In genomic region chr7:144577876-144578275, GRCm38 (mm10) we compare ENCODE assay signal across 16 mouse cellular contexts. TPM values are rescaled to one million over a fixed set of nuclear protein-coding genes. Genes with fewer than 3 reads are reported as not detected.
DNase-seq lines count a peak whose midpoint lies in the region; ATAC-seq and TF ChIP-seq lines count a peak whose summit lies in the region.
"Had no signal": no experiment of that assay in that cellular context is flagged by ENCODE, and none has a peak within 500 bp of the region (broad histone marks: within the 10 kb centered on the region; RNA-seq: fewer than 3 reads in every experiment).

No protein-coding gene starts in this region.

- no peak overlapping the region for H3K9ac ChIP-seq in kidney, embryonic 15.5 days
- H3K9ac ChIP-seq: embryonic facial prominence, embryonic 12.5 days; intestine, embryonic 15.5 days; limb, embryonic 15.5 days had no signal

- intact Hi-C loops in gastrocnemius, adult 2 months (cut with DNase I): loop anchor here (5.0 kb wide), 1 partner anchor 116 kb away; no protein-coding TSS in a partner anchor
- intact Hi-C loops in gastrocnemius, postnatal 14 days (cut with DNase I; ENCODE audit: low total_unique reads): loop anchor here (10.0 kb wide), 1 partner anchor 113 kb away; no protein-coding TSS in a partner anchor

- H3K9me3 ChIP-seq in megakaryocyte, embryonic 14.5 days: no peaks in the 10 kb centered on the region
- H3K9me3 ChIP-seq in kidney, embryonic 15.5 days (replicated peaks): no peaks in the 10 kb centered on the region
- H3K9me3 ChIP-seq: embryonic facial prominence, embryonic 12.5 days; hindbrain, embryonic 10.5 days; intestine, embryonic 15.5 days; limb, embryonic 15.5 days had no signal

- 23% methylated on average over 5 of the region's 5 CpGs for WGBS in macrophage (ENCODE audit: missing documents)
- WGBS in kidney, embryonic 15.5 days: 88% methylated on average over 5 of the region's 5 CpGs

- H3K4me3 ChIP-seq in gastrocnemius, adult 2 months: no peak overlapping the region
- H3K4me3 ChIP-seq in megakaryocyte, embryonic 14.5 days (replicated peaks): peak overlapping the region; percentile 76
- H3K4me3 ChIP-seq in macrophage (ENCODE audit: inconsistent target): no peak overlapping the region
- H3K4me3 ChIP-seq in kidney, embryonic 15.5 days (replicated peaks): no peak overlapping the region
- H3K4me3 ChIP-seq: embryonic facial prominence, embryonic 12.5 days; hindbrain, embryonic 10.5 days; intestine, embryonic 15.5 days; limb, embryonic 15.5 days had no signal

- H3K4me1 ChIP-seq in megakaryocyte, embryonic 14.5 days: peaks cover 87% of the 10 kb centered on the region
- peaks cover 14% of the 10 kb centered on the region for H3K4me1 ChIP-seq in kidney, embryonic 15.5 days

- peaks cover 1% of the 10 kb centered on the region for H3K27me3 ChIP-seq in megakaryocyte, embryonic 14.5 days (replicated peaks)
- H3K27me3 ChIP-seq in kidney, embryonic 15.5 days: no peaks in the 10 kb centered on the region
- H3K27me3 ChIP-seq: embryonic facial prominence, embryonic 12.5 days; intestine, embryonic 15.5 days; limb, embryonic 15.5 days had no signal

- no peak overlapping the region for H3K4me2 ChIP-seq in kidney, embryonic 15.5 days
- H3K4me2 ChIP-seq: embryonic facial prominence, embryonic 12.5 days; intestine, embryonic 15.5 days; limb, embryonic 15.5 days had no signal

- H3K79me2 ChIP-seq in macrophage (ENCODE audit: inconsistent target): peaks cover 17% of the 10 kb centered on the region; the same call in 1 of the 2 replicates

- TF ChIP-seq CTCF in gastrocnemius, adult 2 months (IDR thresholded peaks at IDR 0.05): no peak

- no peak for DNase-seq in gastrocnemius, adult 2 months
- DNase-seq in gastrocnemius, postnatal 10 days: no peak
- peak; percentile 75 for DNase-seq in brain, adult 2 months (ENCODE audit: low read depth, low spot score)
- no peak for DNase-seq in gastrocnemius, postnatal 14 days
- DNase-seq: cerebellum, postnatal 10 days; midbrain, embryonic 14.5 days had no signal

- peaks cover 52% of the 10 kb centered on the region for H3K36me3 ChIP-seq in megakaryocyte, embryonic 14.5 days (replicated peaks; ENCODE audit: low read length)
- no peaks in the 10 kb centered on the region; the same call in 1 of the 2 replicates for H3K36me3 ChIP-seq in macrophage (ENCODE audit: inconsistent target)
- peaks cover 26% of the 10 kb centered on the region for H3K36me3 ChIP-seq in kidney, embryonic 15.5 days

- ATAC-seq in megakaryocyte, adult 5-6 weeks (ENCODE audit: poor library complexity, severe bottlenecking): no peak
- ATAC-seq in kidney, embryonic 15.5 days (replicated peaks; ENCODE audit: low FRiP score): no peak
- ATAC-seq: forebrain, embryonic 16.5 days; intestine, embryonic 15.5 days; lung, postnatal 0 days had no signal

- peak overlapping the region; percentile 63 for H3K27ac ChIP-seq in gastrocnemius, adult 2 months
- H3K27ac ChIP-seq in macrophage: peak overlapping the region; percentile 90
- no peak overlapping the region for H3K27ac ChIP-seq in kidney, embryonic 15.5 days
- H3K27ac ChIP-seq: embryonic facial prominence, embryonic 12.5 days; hindbrain, embryonic 10.5 days; intestine, embryonic 15.5 days; limb, embryonic 15.5 days had no signal

RNA-seq across cellular contexts. Expression of gene Fadd, which starts 4.4 kb away (rescaled TPM):
- total RNA-seq in gastrocnemius, adult 2 months (2021): 1 to 10 TPM; 1.6 to 2.6 TPM
- 1 to 10 TPM; 4.9 to 5.9 TPM for total RNA-seq in gastrocnemius, postnatal 10 days (2021)
- polyA plus RNA-seq in megakaryocyte, embryonic 14.5 days (2012; ENCODE audit: insufficient read depth, low replicate concordance): 1.5 and 5.7 TPM in 2 replicates
- total RNA-seq in megakaryocyte, adult 5-6 weeks (2015): 7.4 and 7.5 TPM in 2 replicates
- 2.9 and 4.2 TPM in 2 replicates for total RNA-seq in megakaryocyte, adult 5-6 weeks (2017)
- total RNA-seq in macrophage (2018; cell fraction: chromatin; rRNA removed): 1 to 10 TPM; 1.6 to 8.8 (median 4.1) TPM
- total RNA-seq in macrophage (2018; cell fraction: cytosol; rRNA removed): 10 to 100 TPM in 25 of 26 experiments, 1 to 10 TPM in 1; 9.6 to 14.3 (median 12.5) TPM
- 10 to 100 TPM in 1 of 26 experiments, 1 to 10 TPM in 25; 2.8 to 11.8 (median 6.5) TPM for total RNA-seq in macrophage (2018; cell fraction: nucleus; rRNA removed)
- polyA plus RNA-seq in macrophage (2018): 9.0 to 12.9 TPM (median 10.1 TPM) in 3 replicates
- 1 to 10 TPM; 3.1 to 3.9 TPM for total RNA-seq in gastrocnemius, postnatal 14 days (2021)
- polyA plus RNA-seq in kidney, embryonic 15.5 days (2015; fragmentation: Nextera tagmentation; extraction: Ambion mirVana): 12.7 and 13.7 TPM in 2 replicates

RNA-seq across cellular contexts. Expression of gene Ppfia1, which starts 24.3 kb away (rescaled TPM):
- 10 to 100 TPM; 28.3 to 33.4 TPM for total RNA-seq in gastrocnemius, adult 2 months (2021)
- 10 to 100 TPM; 34.2 to 36.4 TPM for total RNA-seq in gastrocnemius, postnatal 10 days (2021)
- polyA plus RNA-seq in megakaryocyte, embryonic 14.5 days (2012; ENCODE audit: insufficient read depth, low replicate concordance): 183 and 335 TPM in 2 replicates
- 41.0 and 47.8 TPM in 2 replicates for total RNA-seq in megakaryocyte, adult 5-6 weeks (2015)
- total RNA-seq in megakaryocyte, adult 5-6 weeks (2017): 37.9 and 55.4 TPM in 2 replicates
- 100 to 1,000 TPM in 23 of 26 experiments, 10 to 100 TPM in 3; 66.4 to 361 (median 134) TPM for total RNA-seq in macrophage (2018; cell fraction: chromatin; rRNA removed)
- 10 to 100 TPM; 25.0 to 43.0 (median 36.0) TPM for total RNA-seq in macrophage (2018; cell fraction: cytosol; rRNA removed)
- 100 to 1,000 TPM in 7 of 26 experiments, 10 to 100 TPM in 19; 54.8 to 230 (median 75.7) TPM for total RNA-seq in macrophage (2018; cell fraction: nucleus; rRNA removed)
- 25.9 to 74.0 TPM (median 35.3 TPM) in 3 replicates for polyA plus RNA-seq in macrophage (2018)
- 10 to 100 TPM; 25.6 to 29.6 TPM for total RNA-seq in gastrocnemius, postnatal 14 days (2021)
- polyA plus RNA-seq in kidney, embryonic 15.5 days (2015; fragmentation: Nextera tagmentation; extraction: Ambion mirVana): 39.2 and 42.1 TPM in 2 replicates
